Mouse (Mus musculus): Measurements from ENCODE around the gene Tmem219.

GRCm38 (mm10) chr7:126952646-126953045 is 29.9 kb upstream of the Tmem219 start:
- TF ChIP-seq ZNF384 (IDR thresholded peaks at IDR 0.05; ENCODE audit: low read depth, low read length) (no peak), HCFC1 (IDR thresholded peaks at IDR 0.05; ENCODE audit: borderline replicate concordance, insufficient read depth, low read length) (no peak), MAFK (IDR thresholded peaks at IDR 0.05; ENCODE audit: insufficient read depth, low read depth, low read length) (no peak), CHD2 (IDR thresholded peaks at IDR 0.05; ENCODE audit: low read depth, low read length) (no peak), ZC3H11A (IDR thresholded peaks at IDR 0.05; ENCODE audit: borderline replicate concordance, low read depth, low read length) (no peak)
